Mouse (Mus musculus): Measurements from ENCODE around the gene Gja3. TPM values are rescaled to one million over a fixed set of nuclear protein-coding genes. Genes with fewer than 3 reads are reported as not detected.

The Gja3 gene
- polyA plus RNA-seq (2015; fragmentation: Nextera tagmentation; extraction: Ambion mirVana) = 2.5 and 3.3 TPM in 2 replicates

- Histone ChIP-seq H3K36me3 (no peaks in the 10 kb centered on the region), H3K4me1 (replicated peaks) (peaks cover 13% of the 10 kb centered on the region), H3K27ac (replicated peaks) (no peak within 1 kb of the TSS), H3K4me3 (peak within 1 kb of the TSS; percentile 49), H3K4me2 (peak within 1 kb of the TSS; percentile 89), H3K27me3 (peaks cover 60% of the 10 kb centered on the region), H3K9ac (peak within 1 kb of the TSS; percentile 48), H3K9me3 (no peaks in the 10 kb centered on the region)
- under 1% methylated on average over 63 of the region's 79 CpGs for WGBS
- ATAC-seq (ENCODE audit: low read depth) = peak; percentile 47
These were observed at the start of gene Gja3 for GRCm38 (mm10) chr14:57057563-57058321. Gja3 (minus strand) TSS chr14:57058100.

GRCm38 (mm10) chr14:57107091-57107490 is 49.2 kb upstream of the Gja3 start:
- 83% methylated on average over 8 of the region's 8 CpGs for WGBS
- H3K9ac ChIP-seq = no peak overlapping the region
- no peaks in the 10 kb centered on the region for H3K36me3 ChIP-seq
- H3K4me2 ChIP-seq = no peak overlapping the region
- peaks cover 63% of the 10 kb centered on the region for H3K27me3 ChIP-seq
- H3K4me1 ChIP-seq (replicated peaks) = peaks cover 20% of the 10 kb centered on the region
- no peak overlapping the region for H3K27ac ChIP-seq (replicated peaks)
- no peak overlapping the region for H3K4me3 ChIP-seq
- H3K9me3 ChIP-seq = no peaks in the 10 kb centered on the region
- no peak for ATAC-seq (ENCODE audit: low read depth)

- H3K4me1 ChIP-seq (replicated peaks) = peaks cover 20% of the 10 kb centered on the region
- H3K36me3 ChIP-seq = no peaks in the 10 kb centered on the region
- H3K4me2 ChIP-seq = no peak overlapping the region
- no peak overlapping the region for H3K27ac ChIP-seq (replicated peaks)
- no peaks in the 10 kb centered on the region for H3K9me3 ChIP-seq
- no peak for ATAC-seq (ENCODE audit: low read depth)
- peaks cover 69% of the 10 kb centered on the region for H3K27me3 ChIP-seq
- WGBS = 47% methylated on average over 11 of the region's 11 CpGs
- no peak overlapping the region for H3K4me3 ChIP-seq
- H3K9ac ChIP-seq = no peak overlapping the region
These were observed 47.8 kb upstream of the Gja3 start for GRCm38 (mm10) chr14:57105721-57106120.

- Histone ChIP-seq H3K9me3 (no peaks in the 10 kb centered on the region), H3K36me3 (no peaks in the 10 kb centered on the region), H3K27me3 (peaks cover 69% of the 10 kb centered on the region), H3K4me3 (peak overlapping the region; percentile 56), H3K4me2 (peak overlapping the region; percentile 100), H3K27ac (replicated peaks) (no peak overlapping the region), H3K9ac (no peak overlapping the region), H3K4me1 (replicated peaks) (peaks cover 20% of the 10 kb centered on the region)
- 0 out of 2 replicates have a peak, but pooled peaks have one; percentile 3 for ATAC-seq (ENCODE audit: low read depth)
- WGBS = 13% methylated on average over 14 of the region's 14 CpGs
These were observed 47.2 kb upstream of the Gja3 start for GRCm38 (mm10) chr14:57105111-57105510.

- Histone ChIP-seq H3K4me1 (replicated peaks) (peaks cover 23% of the 10 kb centered on the region), H3K27me3 (peaks cover 69% of the 10 kb centered on the region), H3K4me3 (peak within 1 kb of the TSS; percentile 56), H3K4me2 (peak within 1 kb of the TSS; percentile 100), H3K9me3 (no peaks in the 10 kb centered on the region), H3K9ac (peak within 1 kb of the TSS; percentile 69), H3K36me3 (no peaks in the 10 kb centered on the region), H3K27ac (replicated peaks) (no peak within 1 kb of the TSS)
- peak; percentile 79 for ATAC-seq (ENCODE audit: low read depth)
- under 1% methylated on average over 100 of the region's 101 CpGs for WGBS
These were observed 46.5 kb upstream of the Gja3 start, which contains the start of gene Gjb2 for GRCm38 (mm10) chr14:57104106-57105023. Gjb2 (minus strand) TSS chr14:57104702.

GRCm38 (mm10) chr14:57103711-57104105 is 45.8 kb upstream of the Gja3 start:
- H3K27ac ChIP-seq (replicated peaks) = no peak overlapping the region
- H3K9ac ChIP-seq = peak overlapping the region; percentile 69
- WGBS = 2% methylated on average over 22 of the region's 22 CpGs
- peak overlapping the region; percentile 56 for H3K4me3 ChIP-seq
- peaks cover 23% of the 10 kb centered on the region for H3K4me1 ChIP-seq (replicated peaks)
- no peaks in the 10 kb centered on the region for H3K9me3 ChIP-seq
- H3K27me3 ChIP-seq = peaks cover 69% of the 10 kb centered on the region
- ATAC-seq (ENCODE audit: low read depth) = no peak
- H3K4me2 ChIP-seq = peak overlapping the region; percentile 100
- no peaks in the 10 kb centered on the region for H3K36me3 ChIP-seq

- H3K4me2 ChIP-seq = peak overlapping the region; percentile 100
- WGBS = 59% methylated on average over 6 of the region's 6 CpGs
- no peak overlapping the region for H3K27ac ChIP-seq (replicated peaks)
- ATAC-seq (ENCODE audit: low read depth) = no peak
- peaks cover 66% of the 10 kb centered on the region for H3K27me3 ChIP-seq
- no peaks in the 10 kb centered on the region for H3K9me3 ChIP-seq
- H3K4me3 ChIP-seq = peak overlapping the region; percentile 56; the same call in 1 of the 2 replicates
- H3K4me1 ChIP-seq (replicated peaks) = peaks cover 23% of the 10 kb centered on the region
- H3K36me3 ChIP-seq = no peaks in the 10 kb centered on the region
- no peak overlapping the region for H3K9ac ChIP-seq
These were observed 45.2 kb upstream of the Gja3 start for GRCm38 (mm10) chr14:57103121-57103520.

- H3K4me3 ChIP-seq = no peak overlapping the region
These were observed 43.7 kb upstream of the Gja3 start for GRCm38 (mm10) chr14:57101623-57102022.

GRCm38 (mm10) chr14:57095855-57096254 is 38.0 kb upstream of the Gja3 start:
- H3K27ac ChIP-seq (replicated peaks) = no peak overlapping the region
- H3K36me3 ChIP-seq = no peaks in the 10 kb centered on the region
- no peaks in the 10 kb centered on the region for H3K9me3 ChIP-seq
- WGBS = 69% methylated on average over 4 of the region's 4 CpGs
- no peaks in the 10 kb centered on the region for H3K27me3 ChIP-seq
- 0 out of 2 replicates have a peak, but pooled peaks cover 3% of the 10 kb centered on the region for H3K4me1 ChIP-seq (replicated peaks)
- no peak overlapping the region for H3K4me2 ChIP-seq
- no peak overlapping the region for H3K9ac ChIP-seq
- H3K4me3 ChIP-seq = no peak overlapping the region
- no peak for ATAC-seq (ENCODE audit: low read depth)

More at GRCm38 (mm10) chr14:57101623-57102022, 43.7 kb upstream of the Gja3 start:
- Histone ChIP-seq H3K9ac (no peak overlapping the region), H3K4me2 (no peak overlapping the region), H3K4me1 (replicated peaks) (peaks cover 23% of the 10 kb centered on the region), H3K27ac (replicated peaks) (no peak overlapping the region), H3K9me3 (no peaks in the 10 kb centered on the region), H3K36me3 (no peaks in the 10 kb centered on the region), H3K27me3 (peaks cover 51% of the 10 kb centered on the region)
- no peak for ATAC-seq (ENCODE audit: low read depth)
- WGBS = 90% methylated on average over 7 of the region's 7 CpGs

GRCm38 (mm10) chr14:57093029-57093428 is 35.1 kb upstream of the Gja3 start:
- Histone ChIP-seq H3K27me3 (no peaks in the 10 kb centered on the region), H3K9ac (no peak overlapping the region), H3K4me3 (no peak overlapping the region), H3K4me2 (no peak overlapping the region), H3K9me3 (no peaks in the 10 kb centered on the region), H3K4me1 (replicated peaks) (no peaks in the 10 kb centered on the region), H3K27ac (replicated peaks) (no peak overlapping the region), H3K36me3 (no peaks in the 10 kb centered on the region)
- 12% methylated on average over 8 of the region's 8 CpGs for WGBS
- ATAC-seq (ENCODE audit: low read depth) = no peak

- ATAC-seq (ENCODE audit: low read depth) = no peak
- H3K36me3 ChIP-seq = no peaks in the 10 kb centered on the region
- no peaks in the 10 kb centered on the region for H3K9me3 ChIP-seq
- H3K27ac ChIP-seq (replicated peaks) = no peak overlapping the region
- H3K9ac ChIP-seq = no peak overlapping the region
- H3K4me2 ChIP-seq = no peak overlapping the region
- 53% methylated on average over 2 of the region's 2 CpGs for WGBS
- no peaks in the 10 kb centered on the region for H3K27me3 ChIP-seq
- no peaks in the 10 kb centered on the region for H3K4me1 ChIP-seq (replicated peaks)
- H3K4me3 ChIP-seq = no peak overlapping the region
These were observed 32.1 kb upstream of the Gja3 start for GRCm38 (mm10) chr14:57090001-57090400.

GRCm38 (mm10) chr14:57089107-57089506 is 31.2 kb upstream of the Gja3 start:
- ATAC-seq (ENCODE audit: low read depth) = no peak
- Histone ChIP-seq H3K4me2 (no peak overlapping the region), H3K36me3 (no peaks in the 10 kb centered on the region), H3K27me3 (no peaks in the 10 kb centered on the region), H3K9me3 (no peaks in the 10 kb centered on the region), H3K9ac (no peak overlapping the region), H3K4me3 (no peak overlapping the region), H3K27ac (replicated peaks) (no peak overlapping the region), H3K4me1 (replicated peaks) (no peaks in the 10 kb centered on the region)
- WGBS = 87% methylated on average over 7 of the region's 7 CpGs

Data from neural tube, embryonic 13.5 days (tissue).